Mouse (Mus musculus) midbrain, embryonic 12.5 days (tissue): ENCODE results near the gene Atl2. TPM values are rescaled to one million over a fixed set of nuclear protein-coding genes. Genes with fewer than 3 reads are reported as not detected.

ENCODE experiments used
- ATAC-seq: fragments of 200-750 bp; cut with Nextera tagmentation; 2 replicates; pipeline ENCODE4 v1.8.0; 2017; ENCODE audit warnings: low read depth, moderate TSS enrichment, moderate library complexity; ENCODE audit not compliant: low FRiP score
- H3K27ac ChIP-seq: fragments of 300-500 bp; sonication (generic); replicated peaks from 2 replicates; pipeline ENCODE4 v1.5.1; 2016; ENCODE audit warnings: mild to moderate bottlenecking
- H3K27me3 ChIP-seq: fragments of 300-500 bp; sonication (generic); 2 replicates; pipeline ENCODE4 v1.6.1; 2016; ENCODE audit warnings: mild to moderate bottlenecking
- H3K36me3 ChIP-seq: fragments of 300-500 bp; sonication (generic); 2 replicates; pipeline ENCODE4 v1.6.1; 2016
- H3K4me1 ChIP-seq: fragments of 300-500 bp; sonication (generic); 2 replicates; pipeline ENCODE4 v1.6.1; 2016
- H3K4me2 ChIP-seq: fragments of 300-500 bp; sonication (generic); replicated peaks from 2 replicates; pipeline ENCODE4 v1.6.1; 2016; ENCODE audit warnings: mild to moderate bottlenecking, moderate library complexity
- H3K4me3 ChIP-seq: fragments of 300-500 bp; sonication (generic); 2 replicates; pipeline ENCODE4 v1.5.1; 2016; ENCODE audit warnings: mild to moderate bottlenecking
- H3K9ac ChIP-seq: fragments of 300-500 bp; sonication (generic); replicated peaks from 2 replicates; pipeline ENCODE4 v1.6.1; 2016; ENCODE audit warnings: mild to moderate bottlenecking, moderate library complexity
- H3K9me3 ChIP-seq: fragments of 300-500 bp; sonication (generic); 2 replicates; pipeline ENCODE4 v1.6.1; 2016; ENCODE audit warnings: mild to moderate bottlenecking
- WGBS: fragments of 180-500 bp; shearing (Covaris S2); methylation state at CpG from one replicate; pipeline ENCODE4 v1.1.7; 2016; 5-methylcytosine and 5-hydroxymethylcytosine counted together
- polyA plus RNA-seq: library from polyadenylated mRNA; unstranded; fragments of >200 nt; fragmentation: Nextera tagmentation; extraction: Ambion mirVana; gene quantifications from 2 replicates; pipeline ENCODE4 v1.2.1, GENCODE M21; 2016

Gene Atl2
- polyA plus RNA-seq, 1 experiment from 2014 or later, result 38.5 TPM

DNA sequence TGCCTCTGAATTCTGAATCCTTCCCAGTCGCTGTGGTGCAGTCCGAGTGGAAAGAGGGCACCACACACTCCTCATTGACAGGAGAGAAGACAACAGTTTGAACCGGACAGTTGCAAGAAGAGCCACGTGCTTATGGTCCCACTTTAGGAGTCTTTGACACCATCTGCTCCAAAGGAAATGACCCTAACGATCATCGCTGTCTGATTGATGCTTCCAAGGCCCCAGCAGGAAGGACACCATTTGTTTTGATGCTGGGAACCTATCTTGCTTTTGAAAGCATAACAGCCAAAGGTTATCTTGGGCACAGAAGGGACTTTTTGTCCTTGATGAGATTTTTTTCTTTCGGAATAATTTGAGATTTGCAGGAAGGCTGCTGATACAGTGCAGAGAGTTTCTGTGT lies 58.9 kb downstream of the Atl2 start:
- no peaks in the 10 kb centered on the region for H3K4me1 ChIP-seq
- H3K9me3 ChIP-seq, result no peaks in the 10 kb centered on the region
- H3K27me3 ChIP-seq, result no peaks in the 10 kb centered on the region
- no peak for ATAC-seq
- WGBS, result 82% methylated on average over 7 of the region's 7 CpGs
- no peak overlapping the region for H3K27ac ChIP-seq
- H3K9ac ChIP-seq, result no peak overlapping the region
- no peak overlapping the region for H3K4me3 ChIP-seq
- no peak overlapping the region for H3K4me2 ChIP-seq
- no peaks in the 10 kb centered on the region for H3K36me3 ChIP-seq

DNA sequence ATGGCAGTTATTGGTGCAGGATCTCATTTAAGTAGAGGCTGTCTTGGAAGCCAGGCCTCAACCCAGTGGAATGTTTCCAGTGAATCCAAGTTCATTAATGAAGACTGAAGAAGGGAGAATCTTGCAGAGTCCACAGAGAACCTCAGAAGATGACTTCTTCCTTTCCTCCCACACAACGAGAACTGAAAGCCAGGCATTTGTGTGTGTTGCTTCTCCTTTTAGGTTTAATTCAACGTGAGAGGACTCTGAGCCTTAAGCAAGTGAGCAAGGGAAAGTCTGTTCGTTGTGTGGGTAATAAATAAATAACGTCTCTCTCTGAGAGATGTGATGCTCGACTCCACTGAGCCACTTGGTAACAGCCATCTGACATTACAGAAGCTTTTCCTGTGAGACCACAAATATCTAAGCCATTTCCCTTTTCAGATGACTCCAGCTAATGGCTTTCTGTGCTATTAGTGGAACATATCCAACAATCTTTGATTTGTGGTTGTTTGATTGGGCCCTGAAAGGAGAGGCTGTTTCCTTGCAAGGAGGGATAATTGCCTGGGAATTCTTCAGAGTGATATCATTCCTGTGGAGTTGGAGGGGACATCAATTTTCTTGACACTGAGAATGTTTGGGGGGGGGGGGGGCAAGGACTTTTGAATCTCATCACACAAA lies 60.1 kb downstream of the Atl2 start:
- Histone ChIP-seq H3K36me3 (no peaks in the 10 kb centered on the region), H3K27me3 (no peaks in the 10 kb centered on the region), H3K4me3 (no peak overlapping the region), H3K4me1 (no peaks in the 10 kb centered on the region), H3K9ac (no peak overlapping the region), H3K27ac (no peak overlapping the region), H3K9me3 (no peaks in the 10 kb centered on the region), H3K4me2 (no peak overlapping the region)
- no peak for ATAC-seq
- WGBS, result 87% methylated on average over 5 of the region's 5 CpGs

DNA sequence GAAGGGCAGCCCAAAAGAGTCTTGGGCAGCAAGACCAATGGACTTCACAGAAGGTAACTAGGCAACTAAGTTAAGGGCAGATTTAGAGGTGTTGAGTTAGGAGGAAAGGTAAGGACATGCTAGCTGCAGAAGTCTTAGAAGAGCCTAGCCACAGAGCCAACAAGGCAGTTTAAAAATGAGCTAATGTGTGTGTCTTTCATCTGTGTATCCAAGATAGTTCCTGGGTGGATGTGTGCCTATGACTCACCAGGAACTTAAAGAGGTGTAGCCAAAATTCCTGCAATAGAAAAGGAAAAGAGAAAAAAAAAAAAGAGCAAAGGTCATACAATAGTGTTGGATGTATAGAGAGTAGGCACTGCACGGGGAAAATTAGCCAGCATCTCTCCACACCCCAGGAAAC lies 63.6 kb downstream of the Atl2 start:
- Histone ChIP-seq H3K36me3 (no peaks in the 10 kb centered on the region), H3K4me3 (no peak overlapping the region), H3K9me3 (no peaks in the 10 kb centered on the region), H3K9ac (no peak overlapping the region), H3K27me3 (no peaks in the 10 kb centered on the region), H3K27ac (no peak overlapping the region), H3K4me2 (no peak overlapping the region), H3K4me1 (no peaks in the 10 kb centered on the region)
- 67% methylated on average over 1 of the region's 1 CpGs for WGBS
- no peak for ATAC-seq

DNA sequence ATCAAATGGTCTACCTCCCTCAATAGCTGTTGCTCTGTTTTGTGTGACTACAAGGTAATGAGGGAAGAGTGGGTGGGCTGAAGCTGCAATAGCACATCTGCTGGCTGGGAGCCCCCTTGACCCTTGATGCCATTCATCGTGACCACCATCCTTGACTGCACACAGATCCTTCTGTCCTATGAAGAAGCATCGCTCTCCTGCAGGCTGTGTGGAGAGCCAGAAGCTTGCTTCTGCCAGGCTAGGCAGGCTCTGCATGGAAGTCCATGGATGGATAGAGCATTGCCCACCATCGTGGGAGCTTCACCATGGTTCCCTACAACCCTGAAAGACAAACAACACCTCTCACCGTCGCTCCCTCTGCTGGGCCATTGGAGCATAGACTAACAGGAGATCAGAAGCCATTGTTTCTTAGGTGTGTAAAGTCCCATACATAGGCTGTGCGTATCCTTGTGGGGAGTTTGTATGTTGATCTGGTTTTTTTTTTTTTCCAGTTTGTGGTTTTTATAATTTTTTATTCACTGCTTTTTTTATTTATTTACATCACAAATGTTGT lies 69.4 kb downstream of the Atl2 start:
- ATAC-seq, result no peak
- no peaks in the 10 kb centered on the region for H3K36me3 ChIP-seq

DNA sequence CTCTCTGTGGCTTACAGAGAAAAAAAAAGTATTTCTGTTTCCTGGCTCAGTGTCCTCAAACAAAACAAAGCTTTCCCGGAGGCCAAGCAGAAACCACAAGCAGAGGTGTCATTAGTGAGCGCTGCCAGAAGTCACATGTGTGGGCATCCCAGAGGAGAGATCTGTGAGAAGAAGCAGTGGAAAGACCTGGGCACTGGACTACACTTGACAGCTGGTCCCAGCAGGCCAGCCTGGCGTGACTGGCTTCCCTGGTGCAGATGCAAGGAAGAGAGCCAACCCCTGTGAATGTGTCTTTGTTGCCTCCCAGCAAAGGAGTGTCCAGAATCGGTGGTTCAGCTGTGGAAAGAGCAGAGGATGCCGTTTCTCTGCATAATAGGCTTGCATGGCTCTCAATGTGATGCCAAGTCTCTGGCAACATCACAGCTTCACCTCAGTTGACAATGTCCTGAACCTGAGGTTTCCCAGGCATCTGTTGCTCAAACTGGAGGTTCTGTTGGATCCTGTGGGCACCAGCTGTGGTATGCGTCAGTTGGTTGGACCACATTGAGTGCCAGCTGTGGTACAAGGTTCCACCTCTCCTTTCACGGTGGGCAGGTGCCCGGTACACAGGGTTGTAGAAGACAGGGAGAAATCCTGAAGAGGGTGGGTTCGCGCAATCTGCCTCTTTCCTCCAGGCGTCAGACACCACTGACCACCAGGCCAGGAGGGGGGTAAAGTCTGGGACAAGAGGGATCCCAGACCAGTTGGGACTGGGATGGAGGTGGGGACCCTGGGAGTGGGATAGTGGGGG lies 70.5 kb downstream of the Atl2 start:
- no peak overlapping the region for H3K4me3 ChIP-seq
- no peaks in the 10 kb centered on the region for H3K4me1 ChIP-seq
- ATAC-seq, result no peak
- H3K9me3 ChIP-seq, result no peaks in the 10 kb centered on the region
- no peak overlapping the region for H3K27ac ChIP-seq
- no peaks in the 10 kb centered on the region for H3K36me3 ChIP-seq
- peaks cover 26% of the 10 kb centered on the region for H3K27me3 ChIP-seq
- no peak overlapping the region for H3K4me2 ChIP-seq
- H3K9ac ChIP-seq, result no peak overlapping the region
- 83% methylated on average over 11 of the region's 11 CpGs for WGBS

More for the DNA sequence above, 69.4 kb downstream of the Atl2 start:
- peaks cover 16% of the 10 kb centered on the region for H3K27me3 ChIP-seq
- no peak overlapping the region for H3K4me2 ChIP-seq
- no peak overlapping the region for H3K27ac ChIP-seq
- no peak overlapping the region for H3K9ac ChIP-seq
- H3K4me3 ChIP-seq, result no peak overlapping the region
- H3K4me1 ChIP-seq, result no peaks in the 10 kb centered on the region
- no peaks in the 10 kb centered on the region for H3K9me3 ChIP-seq
- 70% methylated on average over 6 of the region's 6 CpGs for WGBS

DNA sequence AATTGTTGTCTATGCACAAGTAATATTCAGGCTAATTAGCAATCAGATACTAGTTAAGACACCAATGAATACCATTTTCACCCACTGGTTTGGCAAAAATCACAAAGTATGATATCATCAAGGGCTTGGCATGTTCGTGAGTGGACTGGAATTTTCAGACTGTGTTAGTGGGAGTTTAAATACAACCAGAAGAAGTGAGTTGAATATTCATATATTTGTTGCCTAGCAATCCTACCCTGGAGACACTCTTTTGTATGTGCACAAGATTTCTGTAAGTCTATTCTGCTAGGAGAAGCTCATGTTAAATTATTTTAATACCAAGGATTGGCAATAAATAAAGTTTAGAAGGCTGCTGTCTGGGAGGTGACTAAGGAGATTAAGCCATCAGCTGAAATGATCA lies 71.5 kb downstream of the Atl2 start:
- Histone ChIP-seq H3K36me3 (no peaks in the 10 kb centered on the region), H3K4me2 (no peak overlapping the region), H3K27me3 (peaks cover 35% of the 10 kb centered on the region), H3K9ac (no peak overlapping the region), H3K4me1 (no peaks in the 10 kb centered on the region), H3K4me3 (no peak overlapping the region), H3K27ac (no peak overlapping the region), H3K9me3 (no peaks in the 10 kb centered on the region)
- 82% methylated on average over 1 of the region's 1 CpGs for WGBS
- no peak for ATAC-seq

DNA sequence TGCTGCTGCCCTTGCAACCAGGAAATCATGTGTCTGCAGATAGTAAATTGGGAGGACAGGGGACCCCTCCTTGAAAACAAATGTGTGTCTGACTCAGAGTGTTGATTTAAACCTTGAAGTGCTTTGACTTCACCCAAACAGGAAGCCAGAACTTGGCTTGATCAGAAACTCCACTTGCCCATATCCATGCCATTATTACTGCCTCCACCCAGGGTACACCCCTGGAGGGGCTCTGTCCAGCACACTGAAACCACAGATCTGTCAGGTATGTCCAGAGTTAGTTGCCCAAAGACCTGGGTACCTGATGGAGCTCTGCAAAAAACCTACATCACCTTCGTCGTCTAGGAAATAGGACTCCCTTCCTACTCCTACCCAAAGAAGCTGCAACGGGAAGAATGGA lies 77.0 kb downstream of the Atl2 start:
- 36% methylated on average over 3 of the region's 3 CpGs for WGBS
- H3K4me3 ChIP-seq, result no peak overlapping the region
- H3K9ac ChIP-seq, result no peak overlapping the region
- H3K36me3 ChIP-seq, result no peaks in the 10 kb centered on the region
- H3K4me2 ChIP-seq, result no peak overlapping the region
- ATAC-seq, result no peak
- no peak overlapping the region for H3K27ac ChIP-seq
- no peaks in the 10 kb centered on the region for H3K9me3 ChIP-seq
- H3K4me1 ChIP-seq, result peaks cover 12% of the 10 kb centered on the region; the same call in 1 of the 2 replicates
- peaks cover 44% of the 10 kb centered on the region for H3K27me3 ChIP-seq

DNA sequence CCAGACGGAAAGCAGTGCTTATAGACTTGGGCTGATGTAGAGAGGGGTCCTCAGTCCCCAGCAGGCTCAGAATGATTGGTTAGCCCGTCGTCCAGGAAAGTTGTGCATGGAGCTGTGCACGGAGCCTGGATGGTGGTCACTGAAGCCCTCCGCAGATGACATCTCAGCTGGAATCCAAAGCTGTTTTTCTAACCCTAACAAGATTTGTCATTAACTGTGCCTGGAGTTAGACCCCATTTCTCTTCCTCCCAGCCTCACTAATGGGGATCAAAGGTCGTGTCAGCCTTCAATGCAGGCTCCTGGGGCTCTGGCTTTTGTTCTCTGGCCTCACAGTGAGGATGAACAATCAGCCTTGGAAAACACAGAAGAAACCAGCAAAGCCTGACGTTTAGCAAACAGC lies 77.9 kb downstream of the Atl2 start:
- H3K4me3 ChIP-seq, result no peak overlapping the region
- peaks cover 45% of the 10 kb centered on the region for H3K27me3 ChIP-seq
- peak; percentile 80 for ATAC-seq
- H3K4me1 ChIP-seq, result peaks cover 12% of the 10 kb centered on the region; the same call in 1 of the 2 replicates
- peak overlapping the region; percentile 8; the same call in 1 of the 2 replicates for H3K4me2 ChIP-seq
- no peaks in the 10 kb centered on the region for H3K36me3 ChIP-seq
- H3K9ac ChIP-seq, result no peak overlapping the region
- no peak overlapping the region for H3K27ac ChIP-seq
- no peaks in the 10 kb centered on the region for H3K9me3 ChIP-seq
- under 1% methylated on average over 7 of the region's 7 CpGs for WGBS

DNA sequence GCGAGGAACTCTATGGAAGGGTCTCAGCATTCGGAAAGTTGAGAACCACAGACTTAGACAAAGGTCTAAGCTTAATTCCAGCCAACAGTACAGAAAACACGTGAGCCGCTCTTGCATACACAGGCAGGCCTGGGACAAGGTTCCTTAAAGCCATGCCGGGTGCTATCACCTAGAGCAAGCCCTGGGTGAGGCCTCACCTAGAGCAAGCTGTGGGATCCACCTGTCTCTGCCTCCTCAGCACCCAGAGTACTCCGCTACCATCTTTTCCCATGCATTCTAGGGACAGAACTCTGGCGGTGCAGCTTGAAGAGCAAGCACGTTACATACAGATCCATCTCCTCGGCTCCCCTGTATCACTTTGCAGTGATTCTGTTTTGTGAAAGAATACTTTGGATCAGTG lies 78.4 kb downstream of the Atl2 start:
- 40% methylated on average over 9 of the region's 9 CpGs for WGBS
- peaks cover 40% of the 10 kb centered on the region for H3K27me3 ChIP-seq
- H3K27ac ChIP-seq, result no peak overlapping the region
- no peaks in the 10 kb centered on the region for H3K9me3 ChIP-seq
- no peak overlapping the region for H3K4me3 ChIP-seq
- no peak for ATAC-seq
- H3K9ac ChIP-seq, result no peak overlapping the region
- H3K4me2 ChIP-seq, result 0 out of 2 replicates have a peak overlapping the region, but pooled peaks have one; percentile 8
- peaks cover 12% of the 10 kb centered on the region; the same call in 1 of the 2 replicates for H3K4me1 ChIP-seq
- H3K36me3 ChIP-seq, result no peaks in the 10 kb centered on the region

DNA sequence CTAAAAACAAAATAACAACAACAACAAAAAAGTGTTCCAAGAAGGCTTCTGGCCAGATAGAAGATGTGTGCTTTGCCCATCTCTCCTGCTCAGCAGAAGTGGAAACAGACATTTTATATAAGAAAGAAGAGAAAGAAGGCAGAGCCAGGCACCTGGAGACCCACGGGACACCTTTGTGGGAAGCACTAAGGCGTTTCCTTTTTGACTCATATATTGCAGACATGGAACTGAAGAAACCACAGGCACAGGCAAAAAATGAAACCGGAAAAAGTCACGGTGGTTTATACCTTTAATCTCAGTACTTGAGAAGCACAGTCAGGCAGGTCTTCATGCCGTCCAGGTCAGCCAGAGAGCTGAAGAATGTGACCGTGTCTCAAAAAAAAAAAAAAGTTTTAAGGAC lies 79.0 kb downstream of the Atl2 start:
- H3K27ac ChIP-seq, result no peak overlapping the region
- peaks cover 40% of the 10 kb centered on the region for H3K27me3 ChIP-seq
- H3K4me2 ChIP-seq, result no peak overlapping the region
- H3K9me3 ChIP-seq, result no peaks in the 10 kb centered on the region
- H3K4me1 ChIP-seq, result peaks cover 12% of the 10 kb centered on the region; the same call in 1 of the 2 replicates
- no peak overlapping the region for H3K9ac ChIP-seq
- WGBS, result 77% methylated on average over 6 of the region's 6 CpGs
- ATAC-seq, result no peak
- H3K36me3 ChIP-seq, result no peaks in the 10 kb centered on the region
- H3K4me3 ChIP-seq, result no peak overlapping the region

DNA sequence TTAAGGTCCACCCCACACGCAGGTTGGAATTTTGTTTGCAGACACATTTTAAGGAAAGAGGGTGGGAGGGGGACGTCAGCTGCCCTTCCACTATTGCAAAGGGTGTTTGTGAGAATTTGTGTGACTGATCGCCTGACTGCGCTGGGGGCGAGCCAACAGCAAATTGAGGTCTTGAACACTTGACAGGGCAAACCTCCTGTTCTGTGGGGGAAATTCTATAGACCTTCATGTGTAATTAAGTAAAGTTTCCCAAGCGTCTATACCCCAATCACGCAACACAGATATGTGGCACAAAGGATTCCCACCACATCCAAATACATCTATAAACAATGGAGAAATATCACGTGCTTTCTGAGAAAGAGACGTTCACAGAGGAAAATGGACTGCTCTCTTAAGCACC lies 85.5 kb downstream of the Atl2 start:
- Histone ChIP-seq H3K4me3 (no peak overlapping the region), H3K36me3 (no peaks in the 10 kb centered on the region), H3K9me3 (no peaks in the 10 kb centered on the region), H3K4me1 (no peaks in the 10 kb centered on the region), H3K27me3 (peaks cover 33% of the 10 kb centered on the region), H3K27ac (no peak overlapping the region), H3K9ac (no peak overlapping the region), H3K4me2 (no peak overlapping the region)
- WGBS, result 85% methylated on average over 9 of the region's 9 CpGs
- no peak for ATAC-seq
